Mouse (Mus musculus) spleen, adult 2 months (tissue): ENCODE measurements around the gene Ppp2r5b.

Source experiments
- CTCF ChIP-seq: fragments of 200-500 bp; IDR thresholded peaks from 2 replicates; pipeline ENCODE4 v1.5.1; 2011; ENCODE audit warnings: mild to moderate bottlenecking, inconsistent platforms; ENCODE audit not compliant: insufficient read depth, insufficient read length, insufficient replicate concordance; ENCODE audit errors: extremely low read depth
- POLR2A ChIP-seq: fragments of 200-500 bp; IDR thresholded peaks from 2 replicates; pipeline ENCODE4 v1.6.1; 2011; ENCODE audit warnings: low read depth, low read length, inconsistent platforms

GRCm38 (mm10) chr19:6238740-6239139 is 3.1 kb upstream of the Ppp2r5b start:
- no peak for TF ChIP-seq POLR2A
- no peak for TF ChIP-seq CTCF
